Mouse (Mus musculus) thymus, postnatal 0 days (tissue): ENCODE data around the gene Cyp46a1. TPM values are rescaled to one million over a fixed set of nuclear protein-coding genes. Genes with fewer than 3 reads are reported as not detected.

Source experiments
- DNase-seq: peaks from one replicate; pipeline ENCODE4 v3.0.0-alpha.2; 2015; ENCODE audit warnings: low spot score
- polyA plus RNA-seq: library from polyadenylated mRNA; unstranded; fragments of >200 nt; fragmentation: Nextera tagmentation; extraction: Ambion mirVana; gene quantifications from 2 replicates; pipeline ENCODE4 v1.2.1, GENCODE M21; 2015

Gene Cyp46a1
- 0.36 TPM in 1 of 2 replicates, not detected in the other for polyA plus RNA-seq

- peak; percentile 96 for DNase-seq
Measured at GRCm38 (mm10) chr12:108333895-108334445, at the start of gene Cyp46a1. Gene Cyp46a1 (plus strand): TSS chr12:108334381.

GRCm38 (mm10) chr12:108284455-108285224 is 49.5 kb upstream of the Cyp46a1 start:
- no peak for DNase-seq

GRCm38 (mm10) chr12:108285225-108286011 is 48.8 kb upstream of the Cyp46a1 start:
- no peak for DNase-seq

- no peak for DNase-seq
Measured at GRCm38 (mm10) chr12:108286381-108286780, 47.8 kb upstream of the Cyp46a1 start.

GRCm38 (mm10) chr12:108287011-108287410 is 47.2 kb upstream of the Cyp46a1 start:
- no peak for DNase-seq

GRCm38 (mm10) chr12:108288127-108288880 is 45.9 kb upstream of the Cyp46a1 start:
- DNase-seq: no peak

GRCm38 (mm10) chr12:108292419-108292818 is 41.8 kb upstream of the Cyp46a1 start:
- peak; percentile 44 for DNase-seq

- DNase-seq: peak; percentile 90
Measured at GRCm38 (mm10) chr12:108292957-108293356, 41.2 kb upstream of the Cyp46a1 start.

- DNase-seq: no peak
Measured at GRCm38 (mm10) chr12:108294620-108295019, 39.6 kb upstream of the Cyp46a1 start.

- peak; percentile 26 for DNase-seq
Measured at GRCm38 (mm10) chr12:108297033-108297432, 37.1 kb upstream of the Cyp46a1 start.

GRCm38 (mm10) chr12:108301006-108301405 is 33.2 kb upstream of the Cyp46a1 start:
- no peak for DNase-seq

- no peak for DNase-seq
Measured at GRCm38 (mm10) chr12:108303778-108304365, 30.3 kb upstream of the Cyp46a1 start.

GRCm38 (mm10) chr12:108305172-108305571 is 29.0 kb upstream of the Cyp46a1 start:
- DNase-seq: no peak

GRCm38 (mm10) chr12:108305812-108306794 is 28.1 kb upstream of the Cyp46a1 start, which contains the start of gene Hhipl1:
Gene Hhipl1 (plus strand): TSS chr12:108306270.
- no peak for DNase-seq

- peak; percentile 63 for DNase-seq
Measured at GRCm38 (mm10) chr12:108307553-108307952, 26.6 kb upstream of the Cyp46a1 start.

- no peak for DNase-seq
Measured at GRCm38 (mm10) chr12:108308363-108308856, 25.8 kb upstream of the Cyp46a1 start.

- DNase-seq: no peak
Measured at GRCm38 (mm10) chr12:108309116-108309794, 24.9 kb upstream of the Cyp46a1 start.

GRCm38 (mm10) chr12:108310041-108310440 is 24.1 kb upstream of the Cyp46a1 start:
- no peak for DNase-seq
